Mouse (Mus musculus): Measurements from ENCODE around the gene Serpinb1a. TPM values are rescaled to one million over a fixed set of nuclear protein-coding genes. Genes with fewer than 3 reads are reported as not detected.

Serpinb1a gene
- polyA plus RNA-seq, 1 experiment from 2014 or later = 2.6 TPM

DNA sequence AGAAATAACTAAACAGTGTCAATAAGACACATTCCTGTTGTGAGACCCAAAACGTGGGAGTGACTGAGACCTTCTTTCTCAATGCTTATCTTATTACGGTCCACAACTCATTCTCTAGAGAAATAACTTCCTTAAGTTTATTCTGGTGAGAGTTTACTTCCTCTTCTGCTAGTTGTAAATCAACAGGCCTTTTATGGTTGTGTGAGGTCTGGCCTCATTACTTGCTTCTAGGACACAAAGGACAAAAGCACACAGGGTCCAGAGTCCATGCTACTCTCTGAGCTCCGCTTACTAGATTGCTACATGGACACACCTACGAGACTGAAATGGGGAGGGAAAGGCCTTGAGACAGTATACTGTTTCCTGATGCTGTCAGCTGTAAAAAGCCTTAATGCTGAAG lies 1.9 kb downstream of the Serpinb1a start:
- ATAC-seq (ENCODE audit: low FRiP score) = no peak
- no peak overlapping the region for H3K27ac ChIP-seq
- H3K27me3 ChIP-seq (ENCODE audit: control insufficient read depth, insufficient read depth, low read length) = no peaks in the 10 kb centered on the region
- H3K9ac ChIP-seq = no peak overlapping the region
- 74% methylated on average over 4 of the region's 4 CpGs for WGBS
- no peaks in the 10 kb centered on the region for H3K36me3 ChIP-seq (replicated peaks; ENCODE audit: control insufficient read depth, insufficient read depth)
- no peak for DNase-seq (ENCODE audit: low spot score)
- H3K4me3 ChIP-seq (replicated peaks; ENCODE audit: low read length) = no peak overlapping the region
- no peaks in the 10 kb centered on the region for H3K9me3 ChIP-seq (ENCODE audit: control insufficient read depth, low read length)
- no peaks in the 10 kb centered on the region for H3K4me1 ChIP-seq (replicated peaks; ENCODE audit: control insufficient read depth, insufficient read depth, low read length)
- no peak overlapping the region for H3K4me2 ChIP-seq (replicated peaks)

DNA sequence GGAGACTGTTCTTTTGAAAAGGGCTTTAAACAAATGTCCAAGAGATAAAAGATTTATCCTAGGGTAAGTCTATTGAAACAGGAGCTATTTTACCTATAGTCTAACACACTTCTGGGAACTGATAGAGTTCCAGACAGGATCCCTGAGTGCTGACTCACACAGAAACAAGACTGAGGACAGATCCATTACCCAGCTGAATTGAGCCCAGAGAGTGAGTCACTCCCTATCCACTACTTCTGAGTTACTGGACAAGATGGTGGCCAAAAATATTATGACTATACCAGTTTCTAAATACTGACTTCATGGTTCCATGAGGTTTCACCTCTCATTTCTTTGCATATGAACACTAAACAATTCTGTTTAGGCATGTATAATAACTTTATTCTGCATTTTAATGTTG lies 4.8 kb downstream of the Serpinb1a start:
- Histone ChIP-seq H3K9me3 (ENCODE audit: control insufficient read depth, low read length) (no peaks in the 10 kb centered on the region), H3K4me2 (replicated peaks) (no peak overlapping the region), H3K36me3 (replicated peaks; ENCODE audit: control insufficient read depth, insufficient read depth) (no peaks in the 10 kb centered on the region), H3K4me1 (replicated peaks; ENCODE audit: control insufficient read depth, insufficient read depth, low read length) (no peaks in the 10 kb centered on the region), H3K9ac (no peak overlapping the region), H3K4me3 (replicated peaks; ENCODE audit: low read length) (no peak overlapping the region), H3K27me3 (ENCODE audit: control insufficient read depth, insufficient read depth, low read length) (no peaks in the 10 kb centered on the region), H3K27ac (no peak overlapping the region)
- ATAC-seq (ENCODE audit: low FRiP score) = no peak
- DNase-seq (ENCODE audit: low spot score) = no peak

DNA sequence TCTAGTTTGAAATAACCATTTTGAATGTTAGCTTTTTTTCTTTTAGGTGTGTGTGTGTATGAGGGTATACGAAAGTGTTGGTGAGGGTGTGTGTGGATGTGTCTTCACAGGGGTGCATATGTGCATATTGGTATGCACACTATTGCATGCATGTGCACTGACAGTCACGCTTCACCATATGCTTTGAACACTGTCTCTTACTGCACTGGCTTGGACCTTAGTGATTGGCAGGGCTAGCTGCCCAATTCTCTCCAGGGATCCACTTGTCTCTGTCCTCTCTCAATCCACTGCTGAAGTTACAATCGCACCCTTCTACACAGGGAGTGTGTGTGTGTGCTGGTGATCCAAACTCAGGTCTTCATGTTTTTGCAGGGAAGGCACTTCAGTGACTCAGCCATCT lies 9.6 kb downstream of the Serpinb1a start:
- H3K9ac ChIP-seq = no peak overlapping the region
- no peak overlapping the region for H3K27ac ChIP-seq
- DNase-seq (ENCODE audit: low spot score) (no peak), ATAC-seq (ENCODE audit: low FRiP score) (no peak)
- H3K9me3 ChIP-seq (ENCODE audit: control insufficient read depth, low read length) = no peaks in the 10 kb centered on the region
- no peaks in the 10 kb centered on the region for H3K36me3 ChIP-seq (replicated peaks; ENCODE audit: control insufficient read depth, insufficient read depth)
- no peak overlapping the region for H3K4me2 ChIP-seq (replicated peaks)
- H3K4me3 ChIP-seq (replicated peaks; ENCODE audit: low read length) = no peak overlapping the region
- H3K4me1 ChIP-seq (replicated peaks; ENCODE audit: control insufficient read depth, insufficient read depth, low read length) = no peaks in the 10 kb centered on the region
- H3K27me3 ChIP-seq (ENCODE audit: control insufficient read depth, insufficient read depth, low read length) = no peaks in the 10 kb centered on the region
- 99% methylated on average over 3 of the region's 3 CpGs for WGBS

DNA sequence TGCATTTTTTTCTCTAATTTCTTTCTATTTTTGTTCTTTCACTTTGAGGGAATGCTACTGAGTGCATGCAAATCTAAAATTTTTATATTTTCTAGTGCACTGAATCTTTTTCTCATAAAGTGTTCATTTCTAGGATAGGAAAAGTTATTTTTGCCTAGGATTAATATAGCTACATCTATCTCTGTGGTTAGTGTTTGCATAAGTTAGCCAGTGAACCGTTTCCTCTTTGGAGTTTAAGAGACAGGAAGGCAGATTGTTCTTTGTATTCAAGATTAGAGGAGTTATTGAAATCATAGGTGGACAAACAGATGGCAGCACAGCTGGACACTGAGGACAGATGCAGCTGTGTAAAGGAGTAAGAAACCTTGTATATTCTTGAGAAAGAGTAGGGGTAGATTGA lies 11.7 kb downstream of the Serpinb1a start:
- DNase-seq (ENCODE audit: low spot score) (no peak), ATAC-seq (ENCODE audit: low FRiP score) (no peak)
- H3K4me1 ChIP-seq (replicated peaks; ENCODE audit: control insufficient read depth, insufficient read depth, low read length) = no peaks in the 10 kb centered on the region
- 60% methylated on average over 1 of the region's 1 CpGs for WGBS
- no peaks in the 10 kb centered on the region for H3K9me3 ChIP-seq (ENCODE audit: control insufficient read depth, low read length)
- H3K36me3 ChIP-seq (replicated peaks; ENCODE audit: control insufficient read depth, insufficient read depth) = no peaks in the 10 kb centered on the region
- no peak overlapping the region for H3K4me3 ChIP-seq (replicated peaks; ENCODE audit: low read length)
- no peak overlapping the region for H3K9ac ChIP-seq
- H3K27me3 ChIP-seq (ENCODE audit: control insufficient read depth, insufficient read depth, low read length) = no peaks in the 10 kb centered on the region
- no peak overlapping the region for H3K27ac ChIP-seq
- H3K4me2 ChIP-seq (replicated peaks) = no peak overlapping the region

DNA sequence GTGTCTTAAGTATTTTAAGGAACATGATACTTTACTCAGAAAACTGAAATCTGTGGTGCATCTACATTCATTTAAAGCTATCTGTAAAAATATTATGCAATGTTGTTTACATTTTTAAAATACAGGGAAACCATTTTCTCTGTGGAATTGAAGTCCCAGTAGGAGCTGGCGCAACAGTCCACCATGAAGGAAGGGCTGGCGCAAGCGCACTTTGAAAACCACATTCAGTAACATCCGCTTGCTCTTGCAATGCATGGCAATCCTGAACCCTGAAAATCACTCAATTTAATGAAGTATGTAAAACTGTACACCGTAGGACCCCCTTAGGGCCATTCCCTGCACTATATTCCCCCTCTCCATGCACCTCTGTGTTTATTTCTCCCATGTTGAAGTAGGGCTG lies 16.5 kb downstream of the Serpinb1a start:
- Histone ChIP-seq H3K27ac (no peak overlapping the region), H3K36me3 (replicated peaks; ENCODE audit: control insufficient read depth, insufficient read depth) (no peaks in the 10 kb centered on the region), H3K27me3 (ENCODE audit: control insufficient read depth, insufficient read depth, low read length) (no peaks in the 10 kb centered on the region), H3K9ac (no peak overlapping the region), H3K4me2 (replicated peaks) (no peak overlapping the region), H3K4me3 (replicated peaks; ENCODE audit: low read length) (no peak overlapping the region), H3K9me3 (ENCODE audit: control insufficient read depth, low read length) (no peaks in the 10 kb centered on the region), H3K4me1 (replicated peaks; ENCODE audit: control insufficient read depth, insufficient read depth, low read length) (no peaks in the 10 kb centered on the region)
- ATAC-seq (ENCODE audit: low FRiP score) (no peak), DNase-seq (ENCODE audit: low spot score) (no peak)
- WGBS = 93% methylated on average over 5 of the region's 5 CpGs

DNA sequence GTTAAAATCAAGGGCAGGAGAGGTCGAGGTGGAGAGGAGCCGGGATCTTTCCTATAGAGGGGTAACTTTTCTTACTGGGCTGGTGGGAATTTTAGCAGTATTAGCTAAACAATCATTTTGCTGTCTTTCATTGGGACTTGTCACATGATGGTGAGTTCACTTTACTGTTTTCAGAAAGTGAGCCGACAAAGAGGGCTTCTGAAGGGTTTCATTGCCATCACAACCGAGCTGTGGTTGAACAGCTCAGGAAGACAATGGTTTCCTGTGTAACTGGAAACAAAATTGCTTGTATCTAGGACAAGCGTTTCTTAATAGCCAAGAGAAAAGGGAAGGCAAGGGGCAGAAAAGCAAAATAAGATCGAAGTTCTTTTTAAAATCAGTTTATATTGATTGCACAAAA lies 17.7 kb downstream of the Serpinb1a start:
- no peak for DNase-seq (ENCODE audit: low spot score)

DNA sequence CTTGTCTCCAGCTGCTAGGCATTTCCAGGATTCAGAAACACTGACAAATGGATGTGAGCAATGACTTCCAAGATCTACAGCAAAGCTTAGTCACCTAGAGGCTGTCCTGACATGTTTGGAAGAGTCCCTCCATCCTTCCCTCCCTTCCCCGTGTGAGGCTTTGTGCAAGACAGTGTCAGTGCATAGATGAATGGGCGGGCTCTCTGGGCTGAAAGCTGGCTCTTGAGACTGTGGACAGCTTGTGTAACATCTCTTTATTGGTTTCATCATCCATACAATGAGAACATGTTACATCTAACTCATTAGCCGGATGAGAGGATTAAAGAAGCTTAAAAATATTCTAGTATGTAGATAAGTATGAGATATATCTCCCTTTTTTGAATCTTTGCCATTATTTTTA lies 18.2 kb downstream of the Serpinb1a start:
- Histone ChIP-seq H3K9ac (no peak overlapping the region), H3K27ac (no peak overlapping the region), H3K4me3 (replicated peaks; ENCODE audit: low read length) (no peak overlapping the region), H3K9me3 (ENCODE audit: control insufficient read depth, low read length) (no peaks in the 10 kb centered on the region), H3K4me2 (replicated peaks) (no peak overlapping the region), H3K27me3 (ENCODE audit: control insufficient read depth, insufficient read depth, low read length) (no peaks in the 10 kb centered on the region), H3K36me3 (replicated peaks; ENCODE audit: control insufficient read depth, insufficient read depth) (no peaks in the 10 kb centered on the region), H3K4me1 (replicated peaks; ENCODE audit: control insufficient read depth, insufficient read depth, low read length) (no peaks in the 10 kb centered on the region)
- 75% methylated on average over 3 of the region's 3 CpGs for WGBS
- ATAC-seq (ENCODE audit: low FRiP score) (no peak), DNase-seq (ENCODE audit: low spot score) (no peak)

More for the DNA sequence above, 17.7 kb downstream of the Serpinb1a start:
- Histone ChIP-seq H3K36me3 (replicated peaks; ENCODE audit: control insufficient read depth, insufficient read depth) (no peaks in the 10 kb centered on the region), H3K4me1 (replicated peaks; ENCODE audit: control insufficient read depth, insufficient read depth, low read length) (no peaks in the 10 kb centered on the region), H3K27ac (no peak overlapping the region), H3K4me2 (replicated peaks) (no peak overlapping the region), H3K4me3 (replicated peaks; ENCODE audit: low read length) (no peak overlapping the region), H3K9ac (no peak overlapping the region), H3K27me3 (ENCODE audit: control insufficient read depth, insufficient read depth, low read length) (no peaks in the 10 kb centered on the region), H3K9me3 (ENCODE audit: control insufficient read depth, low read length) (no peaks in the 10 kb centered on the region)
- WGBS = 73% methylated on average over 6 of the region's 6 CpGs
- no peak for ATAC-seq (ENCODE audit: low FRiP score)

DNA sequence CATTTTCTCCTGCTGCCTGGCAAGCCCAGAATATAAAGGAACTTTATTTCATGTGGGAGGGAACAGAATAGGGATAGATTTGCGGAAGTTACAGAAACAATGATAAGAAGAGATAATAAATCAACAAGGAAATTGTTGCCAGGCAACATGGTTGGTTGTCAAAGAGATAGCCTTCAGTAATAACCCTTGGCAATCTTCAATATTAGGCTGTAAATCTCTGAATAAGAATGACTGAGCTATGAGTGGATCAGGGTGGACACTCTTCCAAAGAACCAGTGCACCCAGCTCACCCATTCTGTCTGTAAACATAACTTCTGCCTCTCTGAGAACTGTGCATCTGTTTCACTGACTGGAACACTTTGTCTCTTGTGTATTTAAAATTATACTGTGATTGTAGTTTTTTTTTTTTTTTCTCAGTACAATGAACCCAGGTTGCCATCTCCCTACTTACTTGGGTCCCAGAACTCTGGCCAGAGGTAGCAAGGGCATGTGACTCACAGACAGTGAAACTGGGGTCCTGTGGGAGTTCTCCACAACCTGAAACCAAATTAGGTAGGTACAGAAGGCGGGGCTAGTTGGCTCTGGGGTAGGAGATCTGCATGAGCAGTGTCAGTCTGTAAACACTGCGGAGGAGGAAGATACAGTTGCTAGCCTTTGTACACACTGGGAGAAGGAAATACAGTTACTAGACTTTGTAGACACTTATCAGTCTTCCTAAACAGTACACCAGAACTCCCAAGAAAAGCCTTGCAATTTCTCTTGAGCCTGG lies 19.3 kb downstream of the Serpinb1a start:
- ATAC-seq (ENCODE audit: low FRiP score) (no peak), DNase-seq (ENCODE audit: low spot score) (no peak)
- Histone ChIP-seq H3K4me1 (replicated peaks; ENCODE audit: control insufficient read depth, insufficient read depth, low read length) (no peaks in the 10 kb centered on the region), H3K4me3 (replicated peaks; ENCODE audit: low read length) (no peak overlapping the region), H3K27me3 (ENCODE audit: control insufficient read depth, insufficient read depth, low read length) (no peaks in the 10 kb centered on the region), H3K9ac (no peak overlapping the region), H3K36me3 (replicated peaks; ENCODE audit: control insufficient read depth, insufficient read depth) (no peaks in the 10 kb centered on the region), H3K9me3 (ENCODE audit: control insufficient read depth, low read length) (no peaks in the 10 kb centered on the region), H3K4me2 (replicated peaks) (no peak overlapping the region), H3K27ac (no peak overlapping the region)
- 83% methylated on average over 3 of the region's 3 CpGs for WGBS

DNA sequence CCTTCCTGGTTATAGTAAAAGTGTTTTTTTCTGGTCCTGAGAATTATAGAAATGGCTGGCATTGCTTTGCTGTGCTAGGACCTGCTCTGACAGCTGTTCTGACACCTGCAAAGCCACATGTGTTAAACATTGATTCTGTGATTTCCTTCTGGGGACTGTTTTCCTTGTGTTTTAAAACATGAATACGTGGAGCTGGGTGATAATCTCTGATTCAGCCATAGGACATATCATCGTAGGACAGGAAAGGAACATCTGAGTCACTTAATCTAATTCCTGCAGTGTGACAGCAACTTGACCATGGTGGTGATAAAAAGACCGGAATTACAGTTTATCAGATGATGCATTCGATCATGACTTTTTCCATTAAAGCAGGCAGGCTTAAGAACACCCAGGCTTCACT lies 22.1 kb downstream of the Serpinb1a start:
- no peak for ATAC-seq (ENCODE audit: low FRiP score)

DNA sequence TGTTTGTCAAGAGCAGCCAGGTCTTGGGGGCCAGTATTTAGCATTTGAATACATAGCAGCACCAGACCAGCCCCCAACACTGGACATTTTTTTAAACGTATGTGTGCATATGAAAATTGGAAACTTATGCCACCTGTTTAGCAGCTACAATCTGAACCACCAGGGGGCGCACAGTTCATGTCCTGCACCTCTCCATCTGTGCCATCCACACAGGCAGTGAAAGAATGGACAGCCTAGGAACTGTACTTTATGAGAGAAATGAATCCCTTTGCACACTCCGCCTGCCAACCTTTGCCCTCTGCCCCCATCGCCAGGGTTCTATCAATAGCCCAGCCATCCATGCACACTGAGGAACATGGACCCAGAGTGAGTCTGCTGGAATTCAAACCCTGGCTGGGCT lies 23.0 kb downstream of the Serpinb1a start:
- Histone ChIP-seq H3K4me1 (replicated peaks; ENCODE audit: control insufficient read depth, insufficient read depth, low read length) (no peaks in the 10 kb centered on the region), H3K27ac (no peak overlapping the region), H3K4me3 (replicated peaks; ENCODE audit: low read length) (no peak overlapping the region), H3K9ac (no peak overlapping the region), H3K36me3 (replicated peaks; ENCODE audit: control insufficient read depth, insufficient read depth) (no peaks in the 10 kb centered on the region), H3K4me2 (replicated peaks) (no peak overlapping the region), H3K27me3 (ENCODE audit: control insufficient read depth, insufficient read depth, low read length) (no peaks in the 10 kb centered on the region), H3K9me3 (ENCODE audit: control insufficient read depth, low read length) (no peaks in the 10 kb centered on the region)
- DNase-seq (ENCODE audit: low spot score) (peak; percentile 36), ATAC-seq (ENCODE audit: low FRiP score) (peak; percentile 59)
- 64% methylated on average over 4 of the region's 4 CpGs for WGBS

More for the DNA sequence above, 22.1 kb downstream of the Serpinb1a start:
- no peak overlapping the region for H3K4me2 ChIP-seq (replicated peaks)
- no peak overlapping the region for H3K27ac ChIP-seq
- H3K27me3 ChIP-seq (ENCODE audit: control insufficient read depth, insufficient read depth, low read length) = no peaks in the 10 kb centered on the region
- H3K4me1 ChIP-seq (replicated peaks; ENCODE audit: control insufficient read depth, insufficient read depth, low read length) = no peaks in the 10 kb centered on the region
- no peak overlapping the region for H3K4me3 ChIP-seq (replicated peaks; ENCODE audit: low read length)
- no peak overlapping the region for H3K9ac ChIP-seq
- DNase-seq (ENCODE audit: low spot score) = no peak
- no peaks in the 10 kb centered on the region for H3K36me3 ChIP-seq (replicated peaks; ENCODE audit: control insufficient read depth, insufficient read depth)
- no peaks in the 10 kb centered on the region for H3K9me3 ChIP-seq (ENCODE audit: control insufficient read depth, low read length)
- 89% methylated on average over 4 of the region's 4 CpGs for WGBS

Data from hindbrain, embryonic 14.5 days (tissue).